Mouse (Mus musculus) naive thymus-derived CD4-positive, alpha-beta T cell, adult 5 months (primary cell): ENCODE measurements around the gene Olfr1431. TPM values are rescaled to one million over a fixed set of nuclear protein-coding genes. Genes with fewer than 3 reads are reported as not detected.

Experiments used
- polyA plus RNA-seq: library from polyadenylated mRNA; unstranded; fragments of 100-300 nt; shearing (Covaris generic); gene quantifications from one replicate; pipeline ENCODE4 v1.2.1, GENCODE M21; 2017

The Olfr1431 gene
- polyA plus RNA-seq: not detected

DNA sequence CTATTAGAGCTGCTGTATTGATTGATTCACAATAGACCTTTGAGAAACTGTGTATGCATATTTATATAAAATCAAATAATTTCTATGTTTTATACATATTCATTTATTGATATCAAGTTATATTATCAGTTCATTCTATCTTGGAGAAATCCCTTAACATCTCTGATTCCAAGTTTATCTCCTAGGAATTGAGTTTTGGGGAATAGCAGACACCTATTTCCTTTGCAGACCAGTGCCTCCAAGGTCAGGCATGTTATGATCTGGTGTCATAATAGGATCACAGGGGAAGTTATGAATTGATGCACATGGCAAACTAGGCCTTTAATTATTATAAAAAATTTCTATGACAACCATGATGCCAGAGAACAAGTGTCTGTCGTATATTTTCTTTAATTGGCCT is at the start of gene Olfr1431:
Gene Olfr1431, plus strand, starts transcription at position 301 of the 400 bp plus-strand sequence.

DNA sequence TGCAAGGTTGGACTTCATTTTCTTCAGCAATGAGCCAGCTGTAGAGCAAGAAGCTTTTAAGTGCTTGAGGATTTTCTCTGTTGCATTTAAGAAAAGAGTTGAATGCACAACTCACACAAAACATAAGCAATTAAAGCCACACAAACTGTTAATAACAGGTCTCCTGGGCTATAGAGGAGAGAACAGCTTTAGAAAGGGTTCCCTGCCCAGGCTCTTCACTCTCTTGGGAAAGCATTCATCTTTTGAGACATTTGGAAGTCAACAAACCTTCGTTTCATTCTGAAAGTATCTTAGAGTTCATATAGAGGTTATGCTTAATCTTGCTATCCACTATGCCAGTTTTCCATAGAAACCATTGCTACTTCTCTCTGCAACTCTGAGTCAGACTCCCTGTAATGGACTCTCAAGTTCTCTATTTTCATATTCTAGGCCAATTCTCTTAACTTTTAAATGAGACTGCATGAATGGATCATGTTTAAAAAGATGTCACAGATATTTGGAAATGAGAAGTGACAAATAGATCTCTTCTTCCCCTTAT is 30.3 kb upstream of the Olfr1431 start, which contains the start of gene Olfr1555-ps1:
Gene Olfr1555-ps1, minus strand, starts transcription at position 51 of the 538 bp plus-strand sequence.

GRCm38 (mm10) chr19:12232496-12232895 is 32.1 kb downstream of the Olfr1431 start, which contains the start of gene Olfr1432:
Gene Olfr1432 (minus strand): TSS chr19:12232596.

GRCm38 (mm10) chr19:12241559-12241958 is 41.1 kb downstream of the Olfr1431 start, which contains the start of gene Olfr262:
Gene Olfr262 (minus strand): TSS chr19:12241659.

DNA sequence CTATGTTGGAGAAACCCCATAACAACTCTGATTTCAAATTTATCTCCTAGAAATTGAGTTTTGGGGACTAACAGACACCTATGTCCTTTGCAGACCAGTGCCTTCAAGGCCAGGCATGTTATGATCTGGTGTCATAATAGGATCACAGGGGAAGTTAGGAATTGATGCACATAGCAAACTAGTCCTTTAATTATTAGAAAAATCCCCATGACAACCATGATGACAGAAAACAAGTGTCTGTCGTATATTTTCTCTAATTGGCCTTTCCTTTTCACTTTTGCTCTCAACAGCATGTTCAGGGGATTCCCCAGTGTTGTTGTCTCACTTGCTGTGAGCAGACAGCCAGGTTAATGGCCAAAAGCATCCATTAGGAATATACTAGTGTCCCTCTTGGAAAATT is 60.3 kb downstream of the Olfr1431 start, which contains the start of gene Olfr235:
Gene Olfr235, plus strand, starts transcription at position 301 of the 400 bp plus-strand sequence.

Other genes with a start within 250 kb of the Olfr1431 start
- gene Osbp, start 234.7 kb upstream of the Olfr1431 start, polyA plus RNA-seq: 57.5 TPM
- gene Olfr1423, start 159.3 kb upstream of the Olfr1431 start, polyA plus RNA-seq: not detected
- gene Olfr1424, start 138.0 kb upstream of the Olfr1431 start, polyA plus RNA-seq: not detected
- not detected for gene Olfr1425, start 122.9 kb upstream of the Olfr1431 start, polyA plus RNA-seq
- gene Olfr1426, start 108.6 kb upstream of the Olfr1431 start, polyA plus RNA-seq: not detected
- not detected for gene Olfr1427, start 97.3 kb upstream of the Olfr1431 start, polyA plus RNA-seq
- not detected for gene Olfr1428, start 84.7 kb upstream of the Olfr1431 start, polyA plus RNA-seq
- not detected for gene Olfr76, start 77.4 kb upstream of the Olfr1431 start, polyA plus RNA-seq
- gene Olfr1555-ps1, start 30.5 kb upstream of the Olfr1431 start, polyA plus RNA-seq: 0.11 TPM
- gene Olfr1432, start 32.0 kb downstream of the Olfr1431 start, polyA plus RNA-seq: not detected
- not detected for gene Olfr262, start 41.0 kb downstream of the Olfr1431 start, polyA plus RNA-seq
- 0.10 TPM for gene Olfr235, start 60.4 kb downstream of the Olfr1431 start, polyA plus RNA-seq
- not detected for gene Olfr1434, start 79.2 kb downstream of the Olfr1431 start, polyA plus RNA-seq
- gene Olfr1436, start 98.5 kb downstream of the Olfr1431 start, polyA plus RNA-seq: not detected
- not detected for gene Olfr1437, start 124.5 kb downstream of the Olfr1431 start, polyA plus RNA-seq
- gene Olfr1438-ps1, start 135.3 kb downstream of the Olfr1431 start, polyA plus RNA-seq: not detected
- gene Olfr1440, start 186.6 kb downstream of the Olfr1431 start, polyA plus RNA-seq: not detected
- not detected for gene Olfr1441, start 216.8 kb downstream of the Olfr1431 start, polyA plus RNA-seq
- gene Pfpl, start 227.3 kb downstream of the Olfr1431 start, polyA plus RNA-seq: not detected